Mouse (Mus musculus): ENCODE results near the gene Hcls1.

Hcls1 gene

GRCm38 (mm10) chr16:36934841-36935620 lies at the start of gene Hcls1:
Gene Hcls1, plus strand, starts transcription at chr16:36934983.
- peak; percentile 88 for DNase-seq (ENCODE audit: low read depth, low spot score)
- Histone ChIP-seq H3K36me3 (ENCODE audit: control insufficient read depth, insufficient read depth, low read length, poor library complexity, severe bottlenecking) (peaks cover 5% of the 10 kb centered on the region; the same call in 1 of the 2 replicates), H3K27me3 (ENCODE audit: control insufficient read depth, insufficient read depth, low read length, poor library complexity, severe bottlenecking) (no peaks in the 10 kb centered on the region)

- Histone ChIP-seq H3K27me3 (ENCODE audit: control insufficient read depth, insufficient read depth, low read length, poor library complexity, severe bottlenecking) (no peaks in the 10 kb centered on the region), H3K36me3 (ENCODE audit: control insufficient read depth, insufficient read depth, low read length, poor library complexity, severe bottlenecking) (peaks cover 7% of the 10 kb centered on the region)
- no peak for DNase-seq (ENCODE audit: low read depth, low spot score)
Measured at GRCm38 (mm10) chr16:36885912-36886311, 48.9 kb upstream of the Hcls1 start.

GRCm38 (mm10) chr16:36887546-36887945 lies 47.2 kb upstream of the Hcls1 start:
- Histone ChIP-seq H3K27me3 (ENCODE audit: control insufficient read depth, insufficient read depth, low read length, poor library complexity, severe bottlenecking) (no peaks in the 10 kb centered on the region), H3K36me3 (ENCODE audit: control insufficient read depth, insufficient read depth, low read length, poor library complexity, severe bottlenecking) (peaks cover 7% of the 10 kb centered on the region)
- no peak for DNase-seq (ENCODE audit: low read depth, low spot score)

GRCm38 (mm10) chr16:36890559-36890958 lies 44.2 kb upstream of the Hcls1 start:
- DNase-seq (ENCODE audit: low read depth, low spot score), result no peak
- H3K36me3 ChIP-seq (ENCODE audit: control insufficient read depth, insufficient read depth, low read length, poor library complexity, severe bottlenecking), result peaks cover 11% of the 10 kb centered on the region
- H3K27me3 ChIP-seq (ENCODE audit: control insufficient read depth, insufficient read depth, low read length, poor library complexity, severe bottlenecking), result no peaks in the 10 kb centered on the region

GRCm38 (mm10) chr16:36891415-36891814 lies 43.4 kb upstream of the Hcls1 start:
- DNase-seq (ENCODE audit: low read depth, low spot score), result no peak
- Histone ChIP-seq H3K27me3 (ENCODE audit: control insufficient read depth, insufficient read depth, low read length, poor library complexity, severe bottlenecking) (no peaks in the 10 kb centered on the region), H3K36me3 (ENCODE audit: control insufficient read depth, insufficient read depth, low read length, poor library complexity, severe bottlenecking) (peaks cover 13% of the 10 kb centered on the region)

- DNase-seq (ENCODE audit: low read depth, low spot score), result no peak
- peaks cover 14% of the 10 kb centered on the region for H3K36me3 ChIP-seq (ENCODE audit: control insufficient read depth, insufficient read depth, low read length, poor library complexity, severe bottlenecking)
- H3K27me3 ChIP-seq (ENCODE audit: control insufficient read depth, insufficient read depth, low read length, poor library complexity, severe bottlenecking), result no peaks in the 10 kb centered on the region
Measured at GRCm38 (mm10) chr16:36893317-36893716, 41.5 kb upstream of the Hcls1 start.

GRCm38 (mm10) chr16:36896712-36897111 lies 38.1 kb upstream of the Hcls1 start:
- no peak for DNase-seq (ENCODE audit: low read depth, low spot score)
- H3K36me3 ChIP-seq (ENCODE audit: control insufficient read depth, insufficient read depth, low read length, poor library complexity, severe bottlenecking), result peaks cover 9% of the 10 kb centered on the region
- H3K27me3 ChIP-seq (ENCODE audit: control insufficient read depth, insufficient read depth, low read length, poor library complexity, severe bottlenecking), result no peaks in the 10 kb centered on the region

GRCm38 (mm10) chr16:36903156-36903555 lies 31.6 kb upstream of the Hcls1 start:
- Histone ChIP-seq H3K27me3 (ENCODE audit: control insufficient read depth, insufficient read depth, low read length, poor library complexity, severe bottlenecking) (no peaks in the 10 kb centered on the region), H3K36me3 (ENCODE audit: control insufficient read depth, insufficient read depth, low read length, poor library complexity, severe bottlenecking) (no peaks in the 10 kb centered on the region; the same call in none of the 2 replicates)
- DNase-seq (ENCODE audit: low read depth, low spot score), result no peak

GRCm38 (mm10) chr16:36911909-36912308 lies 22.9 kb upstream of the Hcls1 start:
- DNase-seq (ENCODE audit: low read depth, low spot score), result peak; percentile 48
- Histone ChIP-seq H3K36me3 (ENCODE audit: control insufficient read depth, insufficient read depth, low read length, poor library complexity, severe bottlenecking) (peaks cover 3% of the 10 kb centered on the region; the same call in 1 of the 2 replicates), H3K27me3 (ENCODE audit: control insufficient read depth, insufficient read depth, low read length, poor library complexity, severe bottlenecking) (no peaks in the 10 kb centered on the region; the same call in 1 of the 2 replicates)

- H3K36me3 ChIP-seq (ENCODE audit: control insufficient read depth, insufficient read depth, low read length, poor library complexity, severe bottlenecking), result peaks cover 3% of the 10 kb centered on the region; the same call in 1 of the 2 replicates
- DNase-seq (ENCODE audit: low read depth, low spot score), result no peak
- H3K27me3 ChIP-seq (ENCODE audit: control insufficient read depth, insufficient read depth, low read length, poor library complexity, severe bottlenecking), result no peaks in the 10 kb centered on the region; the same call in 1 of the 2 replicates
Measured at GRCm38 (mm10) chr16:36912311-36912710, 22.5 kb upstream of the Hcls1 start.

- H3K36me3 ChIP-seq (ENCODE audit: control insufficient read depth, insufficient read depth, low read length, poor library complexity, severe bottlenecking), result peaks cover 5% of the 10 kb centered on the region; the same call in 1 of the 2 replicates
- no peak for DNase-seq (ENCODE audit: low read depth, low spot score)
Measured at GRCm38 (mm10) chr16:36914195-36914594, 20.6 kb upstream of the Hcls1 start.

GRCm38 (mm10) chr16:36918505-36918904 lies 16.3 kb upstream of the Hcls1 start:
- Histone ChIP-seq H3K36me3 (ENCODE audit: control insufficient read depth, insufficient read depth, low read length, poor library complexity, severe bottlenecking) (peaks cover 2% of the 10 kb centered on the region; the same call in 1 of the 2 replicates), H3K27me3 (ENCODE audit: control insufficient read depth, insufficient read depth, low read length, poor library complexity, severe bottlenecking) (no peaks in the 10 kb centered on the region)
- DNase-seq (ENCODE audit: low read depth, low spot score), result no peak

More at GRCm38 (mm10) chr16:36914195-36914594, 20.6 kb upstream of the Hcls1 start:
- H3K27me3 ChIP-seq (ENCODE audit: control insufficient read depth, insufficient read depth, low read length, poor library complexity, severe bottlenecking), result no peaks in the 10 kb centered on the region; the same call in 1 of the 2 replicates

- peak; percentile 40 for DNase-seq (ENCODE audit: low read depth, low spot score)
- Histone ChIP-seq H3K27me3 (ENCODE audit: control insufficient read depth, insufficient read depth, low read length, poor library complexity, severe bottlenecking) (no peaks in the 10 kb centered on the region), H3K36me3 (ENCODE audit: control insufficient read depth, insufficient read depth, low read length, poor library complexity, severe bottlenecking) (peaks cover 4% of the 10 kb centered on the region; the same call in 1 of the 2 replicates)
Measured at GRCm38 (mm10) chr16:36920410-36920809, 14.4 kb upstream of the Hcls1 start.

GRCm38 (mm10) chr16:36921067-36921613 lies 13.6 kb upstream of the Hcls1 start:
- peaks cover 4% of the 10 kb centered on the region; the same call in 1 of the 2 replicates for H3K36me3 ChIP-seq (ENCODE audit: control insufficient read depth, insufficient read depth, low read length, poor library complexity, severe bottlenecking)
- no peaks in the 10 kb centered on the region for H3K27me3 ChIP-seq (ENCODE audit: control insufficient read depth, insufficient read depth, low read length, poor library complexity, severe bottlenecking)
- no peak for DNase-seq (ENCODE audit: low read depth, low spot score)

- no peaks in the 10 kb centered on the region for H3K27me3 ChIP-seq (ENCODE audit: control insufficient read depth, insufficient read depth, low read length, poor library complexity, severe bottlenecking)
- DNase-seq (ENCODE audit: low read depth, low spot score), result no peak
- H3K36me3 ChIP-seq (ENCODE audit: control insufficient read depth, insufficient read depth, low read length, poor library complexity, severe bottlenecking), result peaks cover 4% of the 10 kb centered on the region; the same call in 1 of the 2 replicates
Measured at GRCm38 (mm10) chr16:36921980-36922379, 12.8 kb upstream of the Hcls1 start.

Data from splenic B cell, adult 2 months (primary cell).